Mouse (Mus musculus) frontal cortex, postnatal 10 days (tissue): ENCODE measurements around the gene Olfr285.

ENCODE experiments used
- DNase-seq, 2 experiments: peaks; one replicate each; pipeline ENCODE4 v3.0.0; 2022; ENCODE audit warnings: low spot score in 2 of 2, mixed read lengths in 1 of 2

Olfr285 gene

GRCm38 (mm10) chr15:98317177-98317724 is at the start of gene Olfr285:
TSS of gene Olfr285 (minus strand) at chr15:98317353.
- DNase-seq = no peak

DNA sequence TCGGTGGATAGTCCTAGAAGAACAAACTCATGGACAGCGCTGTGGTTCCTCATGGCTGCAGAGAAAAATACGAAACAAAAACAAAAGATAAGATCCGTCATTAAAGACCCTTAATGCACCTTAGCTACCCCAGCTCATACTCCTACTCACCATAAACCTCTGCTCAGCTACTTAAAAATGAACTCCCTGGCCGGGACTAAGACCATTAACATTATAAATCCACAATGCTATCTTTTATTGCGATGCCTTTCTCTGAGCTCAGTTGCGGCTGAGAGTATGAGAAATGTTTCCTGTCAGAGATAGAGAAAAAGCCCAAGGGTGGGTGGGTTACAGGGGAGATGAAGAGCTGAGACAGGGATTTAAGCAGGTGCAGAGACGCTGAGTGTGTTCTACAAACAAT is 23.7 kb upstream of the Olfr285 start, which contains the start of gene Olfr284:
Gene Olfr284, minus strand, starts transcription at position 101 of the 400 bp plus-strand sequence.
- no peak for DNase-seq

DNA sequence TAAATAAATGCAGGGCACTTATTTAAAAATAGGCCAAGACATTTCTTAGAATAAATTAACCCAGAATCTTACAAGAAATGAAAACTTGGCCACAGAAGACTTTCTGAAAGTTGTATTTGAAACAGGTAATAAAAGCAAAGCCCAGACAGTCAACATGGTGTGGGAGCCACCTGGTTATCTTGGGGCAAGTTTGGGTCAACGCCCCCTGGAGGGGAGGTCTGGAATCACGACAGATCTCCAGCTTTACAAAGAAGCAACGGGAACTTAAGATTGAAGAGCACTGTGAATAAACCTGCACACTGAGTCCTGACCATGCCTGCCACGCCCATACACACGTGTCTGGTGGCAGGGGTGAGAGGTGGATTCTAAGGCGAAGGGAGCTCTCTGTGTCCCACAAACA is 1.4 kb downstream of the Olfr285 start:
- no peak for DNase-seq

DNA sequence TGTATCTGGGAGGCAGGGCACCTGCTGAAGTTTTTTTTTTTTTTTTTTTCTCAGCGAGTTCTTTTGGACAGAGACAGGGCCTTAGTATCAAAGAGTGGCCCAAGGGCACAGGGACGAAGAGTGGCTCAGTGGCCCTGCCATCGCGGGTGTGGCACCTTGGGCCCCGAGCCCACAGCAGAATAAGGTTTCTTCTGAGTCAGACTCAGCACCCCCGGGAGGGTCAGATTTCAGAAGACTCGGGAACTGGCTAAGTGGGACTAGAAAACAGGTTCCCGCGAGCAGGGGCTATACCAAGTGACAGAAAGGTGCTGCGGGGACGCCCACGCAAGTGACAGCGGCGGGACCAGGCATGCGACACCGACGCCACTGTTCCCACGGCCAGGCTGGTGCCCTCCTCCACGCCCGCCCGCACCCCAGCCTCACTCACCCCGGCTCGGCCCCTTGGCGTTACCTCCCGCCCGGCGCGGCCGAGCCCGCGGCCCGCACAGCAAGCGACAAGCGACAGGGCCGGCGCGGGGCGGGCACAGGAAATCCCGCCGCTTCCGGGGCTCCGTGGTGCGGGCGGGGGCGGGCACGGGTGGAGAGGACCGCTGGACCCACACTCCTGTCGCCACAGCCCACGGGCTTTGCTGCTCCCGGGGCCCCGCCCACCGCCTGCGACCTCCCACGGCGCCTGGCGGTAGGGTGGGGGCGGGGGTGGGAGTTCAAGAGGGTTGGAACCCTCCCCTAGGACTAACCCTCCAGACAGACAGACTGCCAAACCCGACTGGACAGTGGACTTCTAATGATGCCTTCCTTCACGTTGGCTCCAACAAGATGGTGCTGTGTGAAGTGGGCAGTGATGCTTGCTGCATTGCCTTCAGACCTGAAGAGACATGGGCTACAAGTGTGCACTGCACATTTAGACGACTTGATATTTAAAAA is 21.3 kb downstream of the Olfr285 start, which contains the start of gene Zfp641:
Gene Zfp641, minus strand, starts transcription at position 534 of the 924 bp plus-strand sequence.
- DNase-seq = peak; percentile 14 to 53

DNA sequence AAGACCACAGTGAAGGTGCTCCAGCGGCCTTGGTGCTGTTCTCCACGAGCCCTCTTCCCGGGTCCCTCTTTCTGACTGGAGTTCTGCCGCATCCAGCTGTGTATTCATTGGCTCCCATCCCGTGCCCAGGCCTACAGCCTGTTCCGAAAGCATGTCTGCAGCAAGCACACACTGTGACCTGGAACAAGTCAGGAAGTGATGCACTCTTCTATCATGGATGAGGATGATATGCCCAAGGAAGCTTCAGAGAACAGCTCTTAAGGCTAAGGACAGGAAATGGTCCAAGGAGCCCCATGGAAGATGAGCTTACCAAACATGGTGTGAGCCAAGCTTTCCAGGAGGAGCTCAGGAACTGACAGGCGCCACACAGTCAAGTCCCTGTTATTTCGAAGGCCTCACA is 23.5 kb downstream of the Olfr285 start:
- no peak for DNase-seq

DNA sequence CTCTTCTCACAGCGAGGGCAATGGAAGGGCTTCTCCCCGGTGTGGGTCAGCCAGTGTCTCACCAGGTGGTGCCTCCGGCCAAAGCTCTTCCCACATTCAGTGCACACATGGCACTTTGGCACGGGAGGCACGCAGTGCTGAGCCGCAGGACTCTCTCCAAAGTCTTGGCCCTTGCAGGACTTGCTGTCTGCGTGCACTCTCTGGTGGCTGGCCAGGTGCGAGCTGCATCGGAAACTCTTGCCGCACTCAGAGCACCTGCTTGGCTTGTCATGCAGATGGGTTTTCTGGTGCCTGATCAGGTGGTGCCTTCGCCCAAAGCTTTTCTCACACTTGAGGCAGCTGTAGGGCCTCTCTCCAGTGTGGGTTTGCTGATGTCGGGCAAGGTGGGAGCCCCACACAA is 28.6 kb downstream of the Olfr285 start:
- no peak for DNase-seq

DNA sequence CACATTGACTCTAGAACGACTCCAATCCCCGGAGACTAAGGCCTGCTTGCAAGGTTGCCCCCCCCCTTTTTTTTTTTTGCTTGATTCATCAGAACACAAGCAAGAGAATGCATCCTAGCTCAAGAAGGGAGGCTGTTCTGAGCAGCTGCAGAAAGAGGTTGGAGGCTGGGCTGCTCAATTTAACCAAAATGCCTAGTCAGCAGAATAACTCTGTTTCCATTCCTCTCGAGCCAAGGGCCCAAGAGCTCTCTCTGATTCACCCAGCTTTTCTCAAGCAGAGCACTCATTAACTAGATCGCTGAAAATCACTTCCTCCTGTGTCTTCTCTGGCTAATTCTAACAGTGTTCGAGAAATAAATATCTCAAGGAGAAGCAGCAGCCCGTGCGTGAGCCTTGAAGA is 30.7 kb downstream of the Olfr285 start:
- DNase-seq = no peak
